Mouse (Mus musculus) kidney, postnatal 25 days (tissue): ENCODE results near the gene Btc.
A peak's percentile ranks its signal among the peaks of the same experiment; 100 is the strongest.

ENCODE experiments used
- DNase-seq, 2 experiments: peaks; one replicate each; pipeline ENCODE4 v3.0.0; 2021; ENCODE audit warnings: mixed read lengths in 2 of 2

The Btc gene

DNA sequence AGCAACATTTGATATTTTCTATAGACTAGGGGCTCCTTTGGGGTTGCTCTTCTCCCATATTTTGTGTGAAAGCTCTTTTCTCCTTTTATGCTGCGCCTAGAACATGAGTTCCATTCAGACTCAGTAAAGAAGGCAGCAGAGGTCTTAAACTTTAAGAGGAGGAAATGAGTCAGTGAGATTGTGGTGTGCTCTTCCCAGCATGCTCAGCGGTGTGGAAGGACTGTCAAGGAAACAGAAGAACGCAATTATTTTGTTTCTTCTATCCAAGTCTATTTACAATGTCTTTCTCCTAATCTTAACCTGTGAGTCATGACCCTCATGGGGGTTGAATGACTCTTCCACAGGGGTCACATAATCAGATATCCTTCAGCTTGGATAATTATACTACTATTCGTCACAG lies 82.4 kb downstream of the Btc start:
- no peak for DNase-seq

DNA sequence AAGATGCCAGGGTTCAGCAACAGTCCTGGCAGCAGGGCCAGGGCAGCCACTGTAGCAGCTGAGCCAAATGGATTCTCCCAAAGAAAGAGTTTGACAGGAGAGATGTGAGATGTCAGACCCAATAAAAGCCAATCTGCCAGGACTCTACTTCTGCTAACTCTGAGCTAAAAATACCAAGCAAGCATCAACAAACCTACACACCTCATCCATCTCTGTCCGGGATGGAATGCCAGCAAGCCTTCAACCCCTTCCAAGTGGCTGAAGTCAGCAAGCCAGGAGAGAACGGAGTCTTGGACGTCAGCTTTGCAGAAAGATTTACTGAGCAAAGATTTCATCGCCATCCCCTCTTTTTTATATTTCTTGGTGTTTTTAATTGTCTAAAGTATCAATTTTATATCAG lies 88.8 kb downstream of the Btc start:
- DNase-seq, result no peak

DNA sequence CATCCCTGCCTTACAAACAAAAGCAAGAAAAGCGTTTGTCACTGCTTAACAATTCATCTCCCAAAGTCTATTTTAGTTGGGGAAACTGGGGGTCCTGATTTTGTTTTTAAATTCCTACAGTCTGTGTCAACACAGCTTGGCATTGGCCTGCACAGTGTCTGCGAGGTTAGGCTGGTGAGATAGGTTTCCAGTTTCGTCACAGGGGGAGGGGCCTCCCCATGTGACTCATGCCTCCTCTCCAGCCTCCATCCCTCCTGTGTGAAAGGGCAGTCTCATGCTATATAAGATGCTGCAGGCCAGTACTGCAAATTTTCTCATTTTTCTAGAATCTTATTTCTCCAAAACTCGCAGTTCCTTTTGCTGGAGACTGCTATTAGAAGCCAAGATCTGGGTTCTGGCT lies 91.0 kb downstream of the Btc start:
- no peak for DNase-seq

DNA sequence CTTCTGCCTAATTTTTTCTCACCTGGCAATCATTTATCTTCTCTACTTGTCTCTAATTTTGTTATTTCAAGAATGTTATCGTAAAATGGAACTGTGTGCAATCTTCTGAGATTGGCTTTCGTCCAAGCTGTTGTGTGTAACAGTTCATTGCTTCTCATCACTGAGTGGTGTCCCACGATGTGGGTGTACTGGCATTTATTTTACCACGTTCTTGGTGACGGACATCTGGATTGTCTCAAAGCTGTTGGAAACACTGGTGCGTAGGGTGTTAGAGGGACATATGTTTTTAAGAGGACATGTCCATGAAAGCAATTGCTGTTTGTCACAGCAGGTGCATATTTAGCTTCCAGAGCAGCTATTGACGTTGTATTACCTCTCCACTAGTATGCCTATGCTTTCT lies 94.2 kb downstream of the Btc start:
- DNase-seq, result no peak

DNA sequence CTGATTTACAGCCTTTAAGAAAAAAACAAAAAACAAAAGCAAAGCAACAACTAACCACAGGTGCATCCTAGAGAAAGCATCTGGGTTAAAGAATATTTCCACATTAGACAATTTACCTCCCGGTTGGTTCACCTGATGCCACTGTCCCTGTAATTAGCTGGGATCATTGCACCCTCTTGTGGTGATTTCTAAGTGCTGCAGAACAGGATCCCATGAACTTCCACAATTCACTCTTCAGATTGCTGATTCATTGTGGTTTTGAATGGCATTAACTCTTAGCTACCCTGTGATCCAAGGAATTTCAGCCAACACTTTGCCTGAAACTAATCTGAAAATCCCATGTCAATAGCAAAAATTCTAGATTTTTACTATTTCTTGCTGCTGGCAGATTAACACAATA lies 94.9 kb downstream of the Btc start:
- DNase-seq, result peak; percentile 57 to 65
